Mouse (Mus musculus) hindbrain, embryonic 10.5 days (tissue): ENCODE data around the gene Slc19a2. TPM values are rescaled to one million over a fixed set of nuclear protein-coding genes. Genes with fewer than 3 reads are reported as not detected.

ENCODE experiments used
- DNase-seq: peaks from one replicate; pipeline ENCODE4 v3.0.0-alpha.2; 2017; ENCODE audit warnings: low spot score
- H3K27ac ChIP-seq: fragments of 300-500 bp; sonication (generic); 2 replicates; pipeline ENCODE4 v1.5.1; 2016; ENCODE audit warnings: mild to moderate bottlenecking, moderate library complexity
- H3K27me3 ChIP-seq: fragments of 300-500 bp; sonication (generic); 2 replicates; pipeline ENCODE4 v1.6.1; 2016; ENCODE audit warnings: mild to moderate bottlenecking; ENCODE audit not compliant: poor library complexity, insufficient read depth, severe bottlenecking
- H3K36me3 ChIP-seq: fragments of 300-500 bp; sonication (generic); 2 replicates; pipeline ENCODE4 v1.6.1; 2016; ENCODE audit warnings: mild to moderate bottlenecking, moderate library complexity
- H3K4me1 ChIP-seq: fragments of 300-500 bp; sonication (generic); replicated peaks from 2 replicates; pipeline ENCODE4 v1.6.1; 2016; ENCODE audit warnings: mild to moderate bottlenecking
- H3K4me3 ChIP-seq: fragments of 300-500 bp; sonication (generic); 2 replicates; pipeline ENCODE4 v1.5.1; 2016; ENCODE audit warnings: mild to moderate bottlenecking, moderate library complexity
- H3K9me3 ChIP-seq: fragments of 300-500 bp; sonication (generic); 2 replicates; pipeline ENCODE4 v1.6.1; 2016; ENCODE audit warnings: mild to moderate bottlenecking, moderate library complexity
- WGBS: fragments of 180-500 bp; shearing (Covaris S2); methylation state at CpG from one replicate; pipeline ENCODE4 v1.1.7; 2016; 5-methylcytosine and 5-hydroxymethylcytosine counted together
- polyA plus RNA-seq: library from polyadenylated mRNA; unstranded; fragments of >200 nt; fragmentation: Nextera tagmentation; extraction: Ambion mirVana; gene quantifications from 2 replicates; pipeline ENCODE4 v1.2.1, GENCODE M21; 2016

Slc19a2 gene
- polyA plus RNA-seq, 1 experiment from 2014 or later = 8.2 TPM

- no peaks in the 10 kb centered on the region for H3K9me3 ChIP-seq
Observed at GRCm38 (mm10) chr1:164233447-164233846, 15.4 kb upstream of the Slc19a2 start.

GRCm38 (mm10) chr1:164235078-164235477, 13.8 kb upstream of the Slc19a2 start:
- Histone ChIP-seq H3K27me3 (no peaks in the 10 kb centered on the region), H3K27ac (no peak overlapping the region), H3K36me3 (no peaks in the 10 kb centered on the region), H3K4me3 (no peak overlapping the region), H3K4me1 (no peaks in the 10 kb centered on the region), H3K9me3 (no peaks in the 10 kb centered on the region)
- 65% methylated on average over 7 of the region's 7 CpGs for WGBS
- no peak for DNase-seq

More at GRCm38 (mm10) chr1:164233447-164233846, 15.4 kb upstream of the Slc19a2 start:
- no peak for DNase-seq
- Histone ChIP-seq H3K36me3 (no peaks in the 10 kb centered on the region), H3K27ac (no peak overlapping the region), H3K4me3 (no peak overlapping the region), H3K4me1 (no peaks in the 10 kb centered on the region), H3K27me3 (no peaks in the 10 kb centered on the region)
- 86% methylated on average over 1 of the region's 1 CpGs for WGBS

GRCm38 (mm10) chr1:164236078-164236477, 12.8 kb upstream of the Slc19a2 start:
- no peaks in the 10 kb centered on the region for H3K27me3 ChIP-seq
- H3K36me3 ChIP-seq = no peaks in the 10 kb centered on the region
- H3K9me3 ChIP-seq = no peaks in the 10 kb centered on the region
- H3K4me1 ChIP-seq = no peaks in the 10 kb centered on the region
- H3K27ac ChIP-seq = no peak overlapping the region
- DNase-seq = no peak
- WGBS = 74% methylated on average over 7 of the region's 7 CpGs
- H3K4me3 ChIP-seq = no peak overlapping the region

GRCm38 (mm10) chr1:164241494-164241893, 7.4 kb upstream of the Slc19a2 start:
- 82% methylated on average over 2 of the region's 2 CpGs for WGBS
- no peaks in the 10 kb centered on the region for H3K27me3 ChIP-seq
- peaks cover 4% of the 10 kb centered on the region for H3K4me1 ChIP-seq
- no peaks in the 10 kb centered on the region for H3K9me3 ChIP-seq
- H3K36me3 ChIP-seq = no peaks in the 10 kb centered on the region
- no peak overlapping the region for H3K27ac ChIP-seq
- H3K4me3 ChIP-seq = no peak overlapping the region
- no peak for DNase-seq

GRCm38 (mm10) chr1:164242809-164243208, 6.0 kb upstream of the Slc19a2 start:
- H3K27me3 ChIP-seq = no peaks in the 10 kb centered on the region
- H3K4me3 ChIP-seq = no peak overlapping the region
- no peak for DNase-seq
- no peaks in the 10 kb centered on the region for H3K9me3 ChIP-seq
- H3K4me1 ChIP-seq = peaks cover 15% of the 10 kb centered on the region
- WGBS = 73% methylated on average over 8 of the region's 8 CpGs
- H3K27ac ChIP-seq = no peak overlapping the region
- H3K36me3 ChIP-seq = no peaks in the 10 kb centered on the region

GRCm38 (mm10) chr1:164247442-164247841, 1.4 kb upstream of the Slc19a2 start:
- H3K9me3 ChIP-seq = no peaks in the 10 kb centered on the region
- no peaks in the 10 kb centered on the region for H3K36me3 ChIP-seq
- H3K27ac ChIP-seq = peak overlapping the region; percentile 91
- peaks cover 19% of the 10 kb centered on the region for H3K27me3 ChIP-seq
- DNase-seq = no peak
- 31% methylated on average over 8 of the region's 8 CpGs for WGBS
- peak overlapping the region; percentile 77 for H3K4me3 ChIP-seq
- H3K4me1 ChIP-seq = peaks cover 42% of the 10 kb centered on the region

- peak; percentile 33 for DNase-seq
- Histone ChIP-seq H3K36me3 (no peaks in the 10 kb centered on the region), H3K4me1 (peaks cover 42% of the 10 kb centered on the region), H3K27ac (peak overlapping the region; percentile 91), H3K4me3 (peak overlapping the region; percentile 77), H3K9me3 (no peaks in the 10 kb centered on the region), H3K27me3 (peaks cover 19% of the 10 kb centered on the region)
- WGBS = 8% methylated on average over 10 of the region's 10 CpGs
Observed at GRCm38 (mm10) chr1:164247971-164248370, 875 bp upstream of the Slc19a2 start.

- peaks cover 19% of the 10 kb centered on the region for H3K27me3 ChIP-seq
- no peaks in the 10 kb centered on the region for H3K36me3 ChIP-seq
- peaks cover 42% of the 10 kb centered on the region for H3K4me1 ChIP-seq
- peak overlapping the region; percentile 91 for H3K27ac ChIP-seq
- H3K9me3 ChIP-seq = no peaks in the 10 kb centered on the region
- H3K4me3 ChIP-seq = peak overlapping the region; percentile 77
- under 1% methylated on average over 33 of the region's 33 CpGs for WGBS
- no peak for DNase-seq
Observed at GRCm38 (mm10) chr1:164249332-164249711, 476 bp downstream of the Slc19a2 start.

- Histone ChIP-seq H3K9me3 (no peaks in the 10 kb centered on the region), H3K27ac (no peak overlapping the region), H3K4me1 (peaks cover 42% of the 10 kb centered on the region), H3K27me3 (peaks cover 19% of the 10 kb centered on the region), H3K36me3 (no peaks in the 10 kb centered on the region), H3K4me3 (peak overlapping the region; percentile 77)
- 63% methylated on average over 8 of the region's 8 CpGs for WGBS
- DNase-seq = no peak
Observed at GRCm38 (mm10) chr1:164250391-164251150, 1.7 kb downstream of the Slc19a2 start.

- Histone ChIP-seq H3K4me3 (no peak overlapping the region), H3K36me3 (no peaks in the 10 kb centered on the region), H3K9me3 (no peaks in the 10 kb centered on the region), H3K27me3 (peaks cover 19% of the 10 kb centered on the region), H3K27ac (no peak overlapping the region), H3K4me1 (peaks cover 38% of the 10 kb centered on the region)
- no peak for DNase-seq
- 87% methylated on average over 1 of the region's 1 CpGs for WGBS
Observed at GRCm38 (mm10) chr1:164251438-164251837, 2.6 kb downstream of the Slc19a2 start.

GRCm38 (mm10) chr1:164252551-164252950, 3.7 kb downstream of the Slc19a2 start:
- H3K27ac ChIP-seq = no peak overlapping the region
- peaks cover 19% of the 10 kb centered on the region for H3K27me3 ChIP-seq
- peaks cover 7% of the 10 kb centered on the region; the same call in 1 of the 2 replicates for H3K36me3 ChIP-seq
- no peak for DNase-seq
- no peaks in the 10 kb centered on the region for H3K9me3 ChIP-seq
- no peak overlapping the region for H3K4me3 ChIP-seq
- WGBS = 81% methylated on average over 5 of the region's 5 CpGs
- H3K4me1 ChIP-seq = peaks cover 29% of the 10 kb centered on the region

- Histone ChIP-seq H3K27ac (no peak overlapping the region), H3K4me3 (no peak overlapping the region), H3K9me3 (no peaks in the 10 kb centered on the region), H3K36me3 (peaks cover 7% of the 10 kb centered on the region; the same call in 1 of the 2 replicates), H3K4me1 (peaks cover 13% of the 10 kb centered on the region), H3K27me3 (peaks cover 16% of the 10 kb centered on the region)
- WGBS = 81% methylated on average over 3 of the region's 3 CpGs
- no peak for DNase-seq
Observed at GRCm38 (mm10) chr1:164254836-164255235, 6.0 kb downstream of the Slc19a2 start.

GRCm38 (mm10) chr1:164260171-164261028, 11.6 kb downstream of the Slc19a2 start:
- Histone ChIP-seq H3K4me1 (no peaks in the 10 kb centered on the region), H3K9me3 (no peaks in the 10 kb centered on the region), H3K36me3 (peaks cover 36% of the 10 kb centered on the region), H3K27ac (no peak overlapping the region), H3K4me3 (no peak overlapping the region), H3K27me3 (no peaks in the 10 kb centered on the region)
- DNase-seq = no peak
- 90% methylated on average over 16 of the region's 16 CpGs for WGBS
